Mouse (Mus musculus) CD4-positive helper T cell, adult 2 months (primary cell): ENCODE results near the gene Cyp4a12b.
"Not testable (repeated sequence)": the region's sequence is repeated elsewhere in the genome, so short reads cannot be mapped to it uniquely, and the experiment has no call there.

Experiments
- DNase-seq: peaks from one replicate; pipeline ENCODE4 v3.0.0-alpha.2; 2012; ENCODE audit warnings: low read depth, missing footprints, low spot score

The Cyp4a12b gene

GRCm38 (mm10) chr4:115411324-115411723, at the start of gene Cyp4a12b:
Gene Cyp4a12b, plus strand, starts transcription at chr4:115411624.
- not testable (repeated sequence) for DNase-seq

GRCm38 (mm10) chr4:115365624-115366023, 45.8 kb upstream of the Cyp4a12b start:
- not testable (repeated sequence) for DNase-seq

GRCm38 (mm10) chr4:115368067-115368466, 43.4 kb upstream of the Cyp4a12b start:
- not testable (repeated sequence) for DNase-seq

- not testable (repeated sequence) for DNase-seq
Observed at GRCm38 (mm10) chr4:115396256-115396655, 15.2 kb upstream of the Cyp4a12b start.

- not testable (repeated sequence) for DNase-seq
Observed at GRCm38 (mm10) chr4:115396950-115397349, 14.5 kb upstream of the Cyp4a12b start.

GRCm38 (mm10) chr4:115450577-115451137, 39.2 kb downstream of the Cyp4a12b start:
- no peak for DNase-seq

- no peak for DNase-seq
Observed at GRCm38 (mm10) chr4:115452304-115452703, 40.9 kb downstream of the Cyp4a12b start, which contains the start of gene Cyp4a30b. Gene Cyp4a30b, plus strand, starts transcription at chr4:115452604.

- not testable (repeated sequence) for DNase-seq
Observed at GRCm38 (mm10) chr4:115473585-115473984, 62.2 kb downstream of the Cyp4a12b start.

GRCm38 (mm10) chr4:115476051-115476450, 64.6 kb downstream of the Cyp4a12b start:
- DNase-seq: not testable (repeated sequence)

- DNase-seq: no peak
Observed at GRCm38 (mm10) chr4:115481006-115481652, 69.7 kb downstream of the Cyp4a12b start.
